Mouse (Mus musculus) kidney, embryonic 14.5 days (tissue): ENCODE results near the gene Msi2. TPM values are rescaled to one million over a fixed set of nuclear protein-coding genes. Genes with fewer than 3 reads are reported as not detected.

Experiments used
- ATAC-seq: fragments of 200-750 bp; cut with Nextera tagmentation; 2 replicates; pipeline ENCODE4 v1.8.0; 2017; ENCODE audit warnings: moderate number of reproducible peaks, mild to moderate bottlenecking, moderate TSS enrichment, moderate library complexity; ENCODE audit not compliant: low FRiP score, low TSS enrichment
- H3K27ac ChIP-seq: fragments of 300-500 bp; sonication (generic); 2 replicates; pipeline ENCODE4 v1.5.1; 2014; ENCODE audit warnings: low read depth, mild to moderate bottlenecking, low read length, moderate library complexity, mixed read lengths
- H3K27me3 ChIP-seq: fragments of 300-500 bp; sonication (generic); 2 replicates; pipeline ENCODE4 v1.6.1; 2014; ENCODE audit warnings: mild to moderate bottlenecking, low read length; ENCODE audit not compliant: control insufficient read depth, insufficient read depth
- H3K36me3 ChIP-seq: fragments of 300-500 bp; sonication (generic); 2 replicates; pipeline ENCODE4 v1.6.1; 2014; ENCODE audit warnings: low read length, mixed read lengths; ENCODE audit not compliant: control insufficient read depth, insufficient read depth
- H3K4me1 ChIP-seq: fragments of 300-500 bp; sonication (generic); 2 replicates; pipeline ENCODE4 v1.6.1; 2014; ENCODE audit warnings: low read length, mixed read lengths; ENCODE audit not compliant: control insufficient read depth, insufficient read depth
- H3K4me2 ChIP-seq: fragments of 300-500 bp; sonication (generic); replicated peaks from 2 replicates; pipeline ENCODE4 v1.6.1; 2014; ENCODE audit warnings: low read depth, mild to moderate bottlenecking, low read length
- H3K4me3 ChIP-seq: fragments of 300-500 bp; sonication (generic); 2 replicates; pipeline ENCODE4 v1.5.1; 2014; ENCODE audit warnings: mild to moderate bottlenecking, low read length
- H3K9ac ChIP-seq: fragments of 300-500 bp; sonication (generic); 2 replicates; pipeline ENCODE4 v1.6.1; 2014; ENCODE audit warnings: low read depth, mild to moderate bottlenecking, low read length, moderate library complexity
- H3K9me3 ChIP-seq: fragments of 300-500 bp; sonication (generic); 2 replicates; pipeline ENCODE4 v1.6.1; 2016; ENCODE audit warnings: low read length; ENCODE audit not compliant: control insufficient read depth
- WGBS: fragments of 180-500 bp; shearing (Covaris S2); extraction: QIAGEN DNeasy Blood & Tissue Kit; methylation state at CpG from one replicate; pipeline ENCODE4 v1.1.7; 2014; 5-methylcytosine and 5-hydroxymethylcytosine counted together
- polyA plus RNA-seq: library from polyadenylated mRNA; unstranded; fragments of >200 nt; fragmentation: Nextera tagmentation; extraction: Ambion mirVana; gene quantifications from 2 replicates; pipeline ENCODE4 v1.2.1, GENCODE M21; 2014

The Msi2 gene
- polyA plus RNA-seq, 1 experiment from 2014 or later, result 30.8 TPM

DNA sequence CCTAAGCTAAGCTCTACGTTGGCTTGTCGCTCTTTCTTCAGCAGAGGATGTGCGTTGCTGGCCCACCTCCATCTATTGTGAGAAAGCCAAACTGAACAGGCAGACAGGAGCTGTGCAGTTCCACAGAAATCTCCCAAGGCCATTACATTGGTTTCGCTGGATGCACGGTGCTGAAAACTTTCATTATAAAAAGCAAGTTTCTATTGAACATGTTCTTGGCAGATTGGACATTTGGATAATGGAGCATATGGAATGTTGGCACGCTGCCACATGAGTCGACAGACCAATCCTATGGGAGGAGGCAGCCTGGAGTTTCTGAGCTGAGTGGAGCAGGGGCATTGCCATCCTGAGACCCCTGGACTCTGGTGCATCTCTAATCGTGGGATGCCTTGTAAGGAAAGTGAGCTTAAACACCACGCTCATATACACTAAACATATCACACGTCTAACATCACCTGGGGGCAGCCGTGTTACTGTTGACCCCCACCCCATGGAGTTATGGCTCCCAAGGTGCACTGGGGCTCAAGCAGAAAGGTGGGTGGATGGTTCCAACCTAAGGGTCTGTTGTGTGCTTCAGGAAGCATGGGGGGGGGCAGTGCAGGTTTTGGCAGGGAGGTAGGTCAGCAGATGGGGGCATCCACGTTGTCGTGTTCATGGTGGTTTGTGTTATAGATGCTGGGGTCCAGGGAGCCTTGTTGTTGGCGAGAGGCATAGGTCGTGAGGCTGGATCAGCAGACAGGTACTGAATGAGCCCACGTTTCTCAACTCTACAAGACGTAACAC lies 389.3 kb downstream of the Msi2 start:
- 84% methylated on average over 17 of the region's 17 CpGs for WGBS
- H3K36me3 ChIP-seq, result no peaks in the 10 kb centered on the region
- ATAC-seq, result 0 out of 2 replicates have a peak, but pooled peaks have one; percentile 23
- no peak overlapping the region for H3K4me3 ChIP-seq
- no peaks in the 10 kb centered on the region for H3K27me3 ChIP-seq
- H3K4me2 ChIP-seq, result no peak overlapping the region
- H3K4me1 ChIP-seq, result peaks cover 13% of the 10 kb centered on the region
- no peak overlapping the region for H3K9ac ChIP-seq
- H3K9me3 ChIP-seq, result no peaks in the 10 kb centered on the region
- H3K27ac ChIP-seq, result no peak overlapping the region

DNA sequence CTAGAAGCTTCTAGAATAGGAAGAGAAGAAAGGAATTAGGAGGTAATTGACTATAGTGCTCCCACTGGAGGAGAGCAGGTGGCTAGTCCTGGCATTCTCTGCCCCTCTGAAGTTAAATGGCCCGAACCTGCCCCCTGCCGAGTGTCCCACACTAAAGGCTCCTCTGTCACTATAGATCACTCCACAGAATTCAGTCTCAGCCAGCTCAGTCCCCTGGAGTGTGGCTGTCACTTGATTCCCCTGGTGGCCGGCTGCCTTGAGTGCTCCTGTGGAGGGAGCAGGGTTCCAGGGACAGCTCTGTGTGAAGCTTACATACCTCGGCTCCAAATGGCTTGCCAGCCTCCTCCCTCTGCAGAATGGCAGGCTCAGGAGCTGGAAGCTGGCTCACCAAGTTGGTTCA lies 391.3 kb downstream of the Msi2 start:
- H3K36me3 ChIP-seq, result no peaks in the 10 kb centered on the region
- no peak overlapping the region for H3K27ac ChIP-seq
- H3K27me3 ChIP-seq, result no peaks in the 10 kb centered on the region
- ATAC-seq, result peak; percentile 72; the same call in 1 of the 2 replicates
- 1% methylated on average over 4 of the region's 4 CpGs for WGBS
- H3K9me3 ChIP-seq, result no peaks in the 10 kb centered on the region
- no peak overlapping the region for H3K9ac ChIP-seq
- H3K4me3 ChIP-seq, result no peak overlapping the region
- H3K4me2 ChIP-seq, result no peak overlapping the region
- H3K4me1 ChIP-seq, result peaks cover 6% of the 10 kb centered on the region; the same call in 1 of the 2 replicates

DNA sequence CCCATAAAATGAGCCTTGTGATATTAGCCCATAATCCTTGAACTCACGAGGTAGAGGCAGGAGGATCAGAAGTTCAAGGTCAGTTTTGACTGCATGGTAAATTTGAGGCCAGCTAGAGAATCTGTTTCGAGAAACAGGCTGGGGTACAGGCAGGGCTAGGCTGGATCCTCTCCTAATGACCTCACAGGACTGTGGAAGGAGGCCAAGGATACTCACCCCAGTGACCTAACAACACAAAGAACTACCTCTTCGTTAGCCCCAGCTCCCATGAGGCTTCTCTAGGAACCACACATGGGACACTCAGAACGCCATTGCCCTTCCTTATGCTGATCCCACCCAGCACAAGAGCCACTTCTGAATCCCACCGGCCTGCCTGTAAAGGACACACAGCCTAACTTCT lies 399.5 kb downstream of the Msi2 start:
- 76% methylated on average over 5 of the region's 5 CpGs for WGBS
- Histone ChIP-seq H3K4me2 (no peak overlapping the region), H3K27ac (no peak overlapping the region), H3K9ac (no peak overlapping the region), H3K36me3 (no peaks in the 10 kb centered on the region), H3K4me3 (no peak overlapping the region), H3K4me1 (peaks cover 10% of the 10 kb centered on the region), H3K9me3 (no peaks in the 10 kb centered on the region), H3K27me3 (no peaks in the 10 kb centered on the region)
- ATAC-seq, result no peak

DNA sequence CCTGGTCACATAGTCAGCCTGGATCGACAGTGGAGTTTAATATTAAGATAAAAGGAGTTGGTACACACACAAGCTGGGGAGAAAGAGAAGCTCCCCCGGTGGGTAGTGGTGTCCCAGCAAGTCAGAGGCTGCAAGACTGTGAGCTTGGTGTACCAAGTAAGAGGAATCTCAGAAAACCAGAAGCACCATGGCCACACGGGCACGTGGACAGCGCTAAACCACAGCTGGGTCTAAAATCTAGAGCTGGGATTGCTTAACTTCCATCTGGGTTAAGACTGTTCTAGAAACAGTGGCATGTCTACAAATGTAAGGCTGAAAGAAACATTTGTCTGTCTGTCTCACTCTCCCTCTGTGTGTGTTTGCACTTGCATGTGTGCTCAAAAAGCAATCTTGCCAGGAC lies 402.9 kb downstream of the Msi2 start:
- Histone ChIP-seq H3K4me3 (no peak overlapping the region), H3K36me3 (no peaks in the 10 kb centered on the region), H3K27ac (no peak overlapping the region), H3K27me3 (0 out of 2 replicates have a peak, but pooled peaks cover 3% of the 10 kb centered on the region), H3K9me3 (no peaks in the 10 kb centered on the region), H3K9ac (no peak overlapping the region), H3K4me2 (no peak overlapping the region), H3K4me1 (peaks cover 16% of the 10 kb centered on the region)
- ATAC-seq, result no peak
- 87% methylated on average over 5 of the region's 5 CpGs for WGBS

DNA sequence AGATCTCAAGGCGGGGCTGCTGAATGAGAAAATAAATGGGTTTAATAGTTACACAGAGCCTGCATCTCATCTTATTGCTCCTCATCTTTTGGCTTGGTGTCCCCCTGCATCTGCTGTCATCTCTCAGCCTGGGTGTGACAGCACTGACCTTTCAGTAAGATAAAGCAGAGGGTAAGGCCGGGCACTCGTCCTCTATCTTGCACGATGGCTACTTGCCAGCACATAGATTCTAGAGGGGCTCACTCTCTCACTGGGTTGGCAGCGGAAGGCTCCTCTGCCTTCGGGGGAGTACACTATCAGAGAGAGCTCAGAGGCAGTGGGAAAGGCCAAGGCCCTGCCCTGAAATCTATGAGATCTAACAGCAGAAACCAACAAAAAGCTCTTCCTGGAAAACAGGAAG lies 403.8 kb downstream of the Msi2 start:
- no peak overlapping the region for H3K4me3 ChIP-seq
- no peak overlapping the region for H3K9ac ChIP-seq
- no peaks in the 10 kb centered on the region for H3K9me3 ChIP-seq
- no peaks in the 10 kb centered on the region for H3K36me3 ChIP-seq
- 45% methylated on average over 6 of the region's 6 CpGs for WGBS
- ATAC-seq, result no peak
- no peak overlapping the region for H3K27ac ChIP-seq
- H3K4me1 ChIP-seq, result peaks cover 21% of the 10 kb centered on the region
- H3K27me3 ChIP-seq, result 0 out of 2 replicates have a peak, but pooled peaks cover 3% of the 10 kb centered on the region
- H3K4me2 ChIP-seq, result no peak overlapping the region

DNA sequence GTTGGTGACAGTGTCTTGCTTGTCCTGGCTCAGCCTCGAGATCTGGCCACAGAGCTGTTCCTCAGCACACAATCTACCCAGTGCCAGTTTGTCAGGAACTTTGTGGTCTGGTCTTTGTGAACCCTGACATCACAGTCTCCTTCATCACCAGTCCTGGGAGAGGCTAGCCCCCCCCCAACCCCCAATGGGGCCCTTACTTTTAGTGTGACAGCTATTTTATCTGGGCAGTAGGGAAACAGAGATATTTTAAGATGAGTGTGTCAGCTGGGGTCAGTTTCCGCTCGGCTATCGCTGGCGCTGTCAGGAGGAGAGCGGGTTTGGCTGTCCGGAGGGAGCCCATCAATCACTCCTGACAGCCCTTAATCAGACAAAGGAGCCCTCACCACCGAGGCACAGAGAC lies 404.8 kb downstream of the Msi2 start:
- no peaks in the 10 kb centered on the region for H3K36me3 ChIP-seq
- H3K9ac ChIP-seq, result no peak overlapping the region
- H3K4me3 ChIP-seq, result no peak overlapping the region
- H3K27me3 ChIP-seq, result 0 out of 2 replicates have a peak, but pooled peaks cover 3% of the 10 kb centered on the region
- no peak overlapping the region for H3K4me2 ChIP-seq
- no peak overlapping the region for H3K27ac ChIP-seq
- WGBS, result 8% methylated on average over 8 of the region's 8 CpGs
- no peaks in the 10 kb centered on the region for H3K9me3 ChIP-seq
- peaks cover 30% of the 10 kb centered on the region for H3K4me1 ChIP-seq
- peak; percentile 62 for ATAC-seq

DNA sequence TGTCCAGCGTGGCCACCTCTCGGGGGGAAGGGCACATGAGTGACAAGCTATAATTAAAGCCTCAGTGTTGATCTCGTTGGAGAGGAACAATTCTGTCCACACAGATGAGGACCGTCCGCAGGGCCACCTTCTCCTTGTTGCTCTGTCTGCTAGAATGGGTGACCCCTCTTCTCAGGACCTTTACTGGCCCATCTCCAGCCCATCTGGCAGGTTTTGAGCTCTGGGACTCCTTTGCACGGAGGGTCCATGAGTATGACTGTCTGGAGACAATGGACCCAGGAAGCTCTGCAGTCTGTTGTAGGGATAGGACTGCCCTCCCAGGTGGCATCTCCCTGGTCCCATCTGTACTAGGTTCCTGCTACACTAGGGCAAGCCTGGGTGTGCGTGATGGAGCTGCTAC lies 406.7 kb downstream of the Msi2 start:
- no peak overlapping the region for H3K27ac ChIP-seq
- H3K9ac ChIP-seq, result no peak overlapping the region
- no peak overlapping the region for H3K4me3 ChIP-seq
- H3K27me3 ChIP-seq, result 0 out of 2 replicates have a peak, but pooled peaks cover 3% of the 10 kb centered on the region
- no peak overlapping the region for H3K4me2 ChIP-seq
- H3K9me3 ChIP-seq, result no peaks in the 10 kb centered on the region
- H3K4me1 ChIP-seq, result peaks cover 31% of the 10 kb centered on the region
- H3K36me3 ChIP-seq, result no peaks in the 10 kb centered on the region
- ATAC-seq, result no peak
- WGBS, result 67% methylated on average over 7 of the region's 7 CpGs

DNA sequence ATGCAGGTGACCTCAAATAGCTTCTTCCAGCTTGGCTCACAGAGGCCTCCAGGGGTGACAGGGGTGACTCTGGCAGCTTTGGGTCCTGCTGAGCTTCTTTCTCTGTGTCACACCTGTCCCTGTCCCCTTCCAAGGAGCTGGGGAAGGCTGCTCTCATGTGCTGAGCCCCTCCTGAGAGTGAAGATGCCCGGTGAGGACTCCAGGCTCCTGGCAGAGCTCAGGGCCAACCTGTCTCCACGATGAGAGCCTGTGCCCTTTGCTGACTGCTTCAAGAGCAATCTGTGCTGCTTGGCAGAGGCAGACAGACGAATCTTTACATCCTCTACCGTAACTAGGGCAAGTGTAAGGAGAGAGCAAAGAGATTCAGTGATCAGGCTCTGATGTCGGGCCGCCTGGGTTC lies 407.5 kb downstream of the Msi2 start:
- 83% methylated on average over 6 of the region's 6 CpGs for WGBS
- 0 out of 2 replicates have a peak, but pooled peaks cover 3% of the 10 kb centered on the region for H3K27me3 ChIP-seq
- H3K9ac ChIP-seq, result no peak overlapping the region
- no peaks in the 10 kb centered on the region for H3K36me3 ChIP-seq
- no peaks in the 10 kb centered on the region for H3K9me3 ChIP-seq
- no peak overlapping the region for H3K4me2 ChIP-seq
- H3K27ac ChIP-seq, result no peak overlapping the region
- no peak overlapping the region for H3K4me3 ChIP-seq
- peaks cover 31% of the 10 kb centered on the region for H3K4me1 ChIP-seq
- no peak for ATAC-seq

DNA sequence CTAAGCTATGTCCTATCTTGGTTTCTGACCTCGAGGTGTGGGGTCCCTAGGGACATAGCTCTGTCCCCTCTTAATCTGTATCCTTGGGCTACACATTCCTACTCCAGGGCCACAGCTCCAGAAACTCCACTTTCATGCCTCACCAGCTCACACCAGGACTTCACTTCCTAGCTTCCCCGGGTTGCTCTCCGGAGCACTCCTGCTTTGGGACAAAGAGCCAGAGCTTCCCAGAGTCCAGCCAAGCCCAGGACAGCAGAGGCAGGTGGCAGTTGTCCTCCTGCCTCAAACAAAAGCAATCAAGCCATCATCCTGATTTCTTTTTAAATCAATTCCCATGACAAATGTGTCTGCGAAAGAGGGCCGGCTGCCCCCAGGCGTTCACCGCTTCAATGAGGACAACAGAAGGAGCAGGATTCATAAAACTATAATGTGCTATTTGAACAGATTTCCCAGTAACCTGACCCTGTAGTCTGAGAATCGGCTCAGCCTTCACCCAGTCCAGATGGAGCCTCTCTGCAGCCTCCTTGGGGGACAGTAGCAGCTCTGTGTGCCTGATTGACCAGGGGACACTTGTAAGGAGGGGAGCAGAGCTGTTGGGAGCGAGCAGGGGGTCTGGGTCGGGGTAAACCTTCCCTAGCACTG lies 409.1 kb downstream of the Msi2 start:
- H3K4me3 ChIP-seq, result no peak overlapping the region
- H3K9ac ChIP-seq, result no peak overlapping the region
- no peak overlapping the region for H3K4me2 ChIP-seq
- peak overlapping the region; percentile 37; the same call in 1 of the 2 replicates for H3K27ac ChIP-seq
- WGBS, result 34% methylated on average over 10 of the region's 10 CpGs
- H3K4me1 ChIP-seq, result peaks cover 24% of the 10 kb centered on the region
- peak; percentile 33; the same call in 1 of the 2 replicates for ATAC-seq
- no peaks in the 10 kb centered on the region for H3K9me3 ChIP-seq
- 0 out of 2 replicates have a peak, but pooled peaks cover 3% of the 10 kb centered on the region for H3K27me3 ChIP-seq
- no peaks in the 10 kb centered on the region for H3K36me3 ChIP-seq
